Mouse (Mus musculus) liver, embryonic 14.5 days (tissue): ENCODE results near the gene Ergic1.

Source experiments
- CTCF ChIP-seq: IDR thresholded peaks from 2 replicates; pipeline ENCODE4 v1.5.1; 2016; ENCODE audit warnings: antibody characterized with exemption, low read depth, control low read depth
- EP300 ChIP-seq: IDR thresholded peaks from 2 replicates; pipeline ENCODE4 v1.6.1; 2016; ENCODE audit warnings: antibody characterized with exemption, low read depth

DNA sequence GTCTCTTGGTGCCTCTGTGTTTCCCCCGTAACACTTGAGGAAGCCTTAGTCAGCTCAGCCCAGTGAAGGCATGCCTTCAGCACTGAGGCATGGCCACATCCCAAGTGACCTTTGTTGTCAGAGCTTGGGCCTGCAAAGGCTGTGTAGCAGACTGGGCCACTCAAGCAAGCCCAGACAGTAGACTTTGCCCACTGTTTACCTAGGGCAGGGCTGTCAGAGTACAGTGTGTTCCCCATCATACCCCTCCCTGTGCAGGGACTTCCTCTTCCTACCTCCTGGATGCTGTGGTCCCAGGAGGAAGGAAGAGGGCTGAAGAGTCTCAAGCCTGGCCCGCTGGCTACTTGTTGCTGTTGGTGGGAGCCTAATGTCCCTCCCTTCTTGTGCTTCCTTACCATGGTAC lies 55.4 kb downstream of the Ergic1 start:
- TF ChIP-seq EP300 (no peak), CTCF (no peak)
